Mouse (Mus musculus): ENCODE data around the gene Iqub.

Iqub gene

GRCm38 (mm10) chr6:24514552-24515284 lies at the start of gene Iqub:
Gene Iqub, minus strand, starts transcription at chr6:24515067.
- peak; percentile 39 for DNase-seq

GRCm38 (mm10) chr6:24564081-24564480 lies 49.2 kb upstream of the Iqub start:
- no peak for DNase-seq

GRCm38 (mm10) chr6:24555488-24555887 lies 40.6 kb upstream of the Iqub start:
- DNase-seq: no peak

GRCm38 (mm10) chr6:24554427-24555086 lies 39.7 kb upstream of the Iqub start:
- no peak for DNase-seq

- DNase-seq: no peak
These were observed 37.2 kb upstream of the Iqub start for GRCm38 (mm10) chr6:24552046-24552445.

GRCm38 (mm10) chr6:24549801-24550200 lies 34.9 kb upstream of the Iqub start:
- DNase-seq: no peak

GRCm38 (mm10) chr6:24546716-24547420 lies 32.0 kb upstream of the Iqub start:
- no peak for DNase-seq

GRCm38 (mm10) chr6:24543119-24543591 lies 28.3 kb upstream of the Iqub start:
- no peak for DNase-seq

- DNase-seq: no peak
These were observed 27.5 kb upstream of the Iqub start for GRCm38 (mm10) chr6:24542393-24542792.

GRCm38 (mm10) chr6:24540106-24540505 lies 25.2 kb upstream of the Iqub start:
- DNase-seq: no peak

GRCm38 (mm10) chr6:24538435-24538834 lies 23.6 kb upstream of the Iqub start:
- no peak for DNase-seq

- DNase-seq: no peak
These were observed 17.9 kb upstream of the Iqub start for GRCm38 (mm10) chr6:24532804-24533203.

- DNase-seq: no peak
These were observed 16.0 kb upstream of the Iqub start for GRCm38 (mm10) chr6:24530711-24531420.

GRCm38 (mm10) chr6:24530166-24530565 lies 15.3 kb upstream of the Iqub start:
- DNase-seq: peak; percentile 35

GRCm38 (mm10) chr6:24528064-24528243 lies 13.1 kb upstream of the Iqub start, which contains the start of gene Asb15:
Gene Asb15, plus strand, starts transcription at chr6:24528144.
- DNase-seq: no peak

- DNase-seq: peak; percentile 91
These were observed 12.5 kb upstream of the Iqub start, which contains the start of gene Ndufa5 for GRCm38 (mm10) chr6:24527155-24528063. Gene Ndufa5, minus strand, starts transcription at chr6:24528013.

- DNase-seq: no peak
These were observed 10.8 kb upstream of the Iqub start for GRCm38 (mm10) chr6:24525705-24526104.

- no peak for DNase-seq
These were observed 1.3 kb upstream of the Iqub start for GRCm38 (mm10) chr6:24516197-24516596.

GRCm38 (mm10) chr6:24504141-24504540 lies 10.7 kb downstream of the Iqub start:
- no peak for DNase-seq

- DNase-seq: no peak
These were observed 24.5 kb downstream of the Iqub start for GRCm38 (mm10) chr6:24490341-24490740.

GRCm38 (mm10) chr6:24486530-24486929 lies 28.3 kb downstream of the Iqub start:
- DNase-seq: no peak

- no peak for DNase-seq
These were observed 44.2 kb downstream of the Iqub start for GRCm38 (mm10) chr6:24470571-24471132.

Measured in thymus, postnatal 25 days (tissue).